Mouse (Mus musculus) embryo, embryonic 10.5 days (tissue): Measurements from ENCODE around the gene Pon2.
"Not testable (repeated sequence)": the region's sequence is repeated elsewhere in the genome, so short reads cannot be mapped to it uniquely, and the experiment has no call there.

Experiments used
- DNase-seq: peaks from one replicate; pipeline ENCODE4 v3.0.0-alpha.2; 2015; ENCODE audit warnings: low spot score

Pon2 gene

GRCm38 (mm10) chr6:5223551-5223950 is 74.7 kb downstream of the Pon2 start:
- not testable (repeated sequence) for DNase-seq

GRCm38 (mm10) chr6:5222080-5222479 is 76.2 kb downstream of the Pon2 start:
- no peak for DNase-seq

- DNase-seq: no peak
Measured at GRCm38 (mm10) chr6:5218190-5218589, 80.1 kb downstream of the Pon2 start.
